Mouse (Mus musculus): Measurements from ENCODE around the gene Lrrc4c. TPM values are rescaled to one million over a fixed set of nuclear protein-coding genes. Genes with fewer than 3 reads are reported as not detected.

Gene Lrrc4c
- polyA plus RNA-seq, 1 experiment from 2014 or later: 2.0 TPM

DNA sequence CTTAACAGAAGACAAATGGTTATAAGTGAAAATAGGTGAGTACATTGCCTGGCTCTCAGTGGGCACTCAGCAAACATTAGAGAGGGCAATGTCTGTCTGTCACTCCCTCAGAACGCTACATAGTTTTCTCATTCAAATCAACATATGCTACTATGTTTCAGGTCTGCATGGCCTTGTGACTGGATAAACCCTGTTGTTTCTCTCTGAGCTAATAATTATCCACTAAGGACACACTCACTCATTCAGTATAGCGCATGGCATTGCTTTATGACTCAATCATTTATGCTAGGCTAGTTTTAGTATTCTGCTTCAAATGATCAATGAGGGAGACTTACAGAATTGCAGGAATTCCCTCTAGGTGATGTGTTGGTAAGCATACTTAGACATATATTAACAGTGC lies 1292.6 kb downstream of the Lrrc4c start:
- Histone ChIP-seq H3K4me3 (replicated peaks) (no peak overlapping the region), H3K36me3 (no peaks in the 10 kb centered on the region), H3K27me3 (no peaks in the 10 kb centered on the region), H3K9me3 (no peaks in the 10 kb centered on the region), H3K9ac (replicated peaks) (no peak overlapping the region), H3K4me2 (no peak overlapping the region), H3K27ac (no peak overlapping the region), H3K4me1 (replicated peaks) (no peaks in the 10 kb centered on the region)
- ATAC-seq (ENCODE audit: insufficient number of reproducible peaks, insufficient read depth, low FRiP score, low TSS enrichment, low read depth): no peak
- 83% methylated on average over 2 of the region's 2 CpGs for WGBS

DNA sequence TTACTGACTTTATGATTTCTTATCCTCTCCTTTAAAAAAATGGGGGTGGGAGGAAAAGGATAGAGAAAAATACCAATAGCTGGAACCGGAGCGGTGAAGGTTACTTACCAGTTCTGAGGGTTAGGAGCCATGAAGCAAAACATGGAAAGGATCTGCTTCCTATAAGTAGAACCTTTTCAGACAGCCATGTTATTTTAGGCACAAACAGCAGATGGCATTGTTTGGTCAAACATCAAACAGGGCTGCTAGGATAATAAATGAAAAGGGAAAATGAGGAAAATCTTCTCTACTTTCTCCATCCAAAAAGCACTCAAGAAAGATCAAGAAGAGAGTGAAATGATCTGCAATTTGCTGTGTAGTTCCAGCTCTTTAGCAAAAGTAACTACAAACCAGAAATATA lies 1296.8 kb downstream of the Lrrc4c start:
- no peak overlapping the region for H3K27ac ChIP-seq
- H3K9me3 ChIP-seq: 0 out of 2 replicates have a peak, but pooled peaks cover 1% of the 10 kb centered on the region
- no peaks in the 10 kb centered on the region for H3K4me1 ChIP-seq (replicated peaks)
- H3K4me3 ChIP-seq (replicated peaks): no peak overlapping the region
- H3K36me3 ChIP-seq: no peaks in the 10 kb centered on the region
- no peak overlapping the region for H3K4me2 ChIP-seq
- WGBS: 75% methylated on average over 2 of the region's 2 CpGs
- ATAC-seq (ENCODE audit: insufficient number of reproducible peaks, insufficient read depth, low FRiP score, low TSS enrichment, low read depth): no peak
- no peaks in the 10 kb centered on the region for H3K27me3 ChIP-seq
- H3K9ac ChIP-seq (replicated peaks): no peak overlapping the region

DNA sequence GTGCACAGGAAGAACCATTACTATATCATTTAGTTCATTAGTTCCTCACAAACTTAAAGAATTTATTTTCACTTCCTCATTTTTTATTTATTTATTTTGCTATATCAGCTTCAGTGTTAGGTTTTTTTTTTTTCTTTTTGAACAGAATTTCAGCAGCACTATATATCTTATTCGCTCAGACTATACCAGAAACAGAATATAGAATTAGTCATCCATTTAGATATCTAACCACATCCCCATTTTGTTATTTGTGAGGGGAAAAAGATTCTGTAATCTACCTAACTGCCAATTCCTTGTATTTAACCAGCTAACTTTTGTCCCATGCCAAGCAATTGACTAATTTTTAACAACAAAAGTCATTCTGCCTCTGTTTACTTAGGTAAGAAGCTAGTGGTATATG lies 1300.6 kb downstream of the Lrrc4c start:
- Histone ChIP-seq H3K27ac (no peak overlapping the region), H3K4me2 (no peak overlapping the region), H3K9ac (replicated peaks) (no peak overlapping the region), H3K27me3 (no peaks in the 10 kb centered on the region), H3K4me3 (replicated peaks) (no peak overlapping the region), H3K4me1 (replicated peaks) (no peaks in the 10 kb centered on the region), H3K36me3 (no peaks in the 10 kb centered on the region), H3K9me3 (0 out of 2 replicates have a peak, but pooled peaks cover 5% of the 10 kb centered on the region)
- 90% methylated on average over 1 of the region's 1 CpGs for WGBS
- no peak for ATAC-seq (ENCODE audit: insufficient number of reproducible peaks, insufficient read depth, low FRiP score, low TSS enrichment, low read depth)

DNA sequence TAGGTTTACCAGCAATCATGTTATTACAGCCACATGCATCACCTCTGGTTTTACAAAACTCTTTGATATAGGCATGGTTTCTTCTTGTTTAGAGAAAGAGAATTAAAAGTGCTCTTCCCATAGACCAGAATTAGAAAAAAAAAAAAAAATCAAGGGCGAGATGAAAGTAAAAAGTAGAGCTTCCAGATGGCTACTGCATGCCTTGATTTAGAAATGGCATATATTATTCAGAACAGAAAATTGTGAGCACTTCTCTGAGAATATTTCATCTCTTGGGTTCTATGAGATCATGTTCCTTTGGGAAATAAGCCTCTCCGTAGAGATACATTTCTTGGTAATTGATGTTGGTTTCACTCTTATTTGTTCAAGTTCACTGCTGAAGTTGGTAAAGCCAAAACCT lies 1322.0 kb downstream of the Lrrc4c start:
- Histone ChIP-seq H3K9ac (replicated peaks) (no peak overlapping the region), H3K9me3 (no peaks in the 10 kb centered on the region), H3K27ac (no peak overlapping the region), H3K4me2 (no peak overlapping the region), H3K36me3 (no peaks in the 10 kb centered on the region), H3K4me3 (replicated peaks) (no peak overlapping the region), H3K4me1 (replicated peaks) (no peaks in the 10 kb centered on the region), H3K27me3 (no peaks in the 10 kb centered on the region)
- ATAC-seq (ENCODE audit: insufficient number of reproducible peaks, insufficient read depth, low FRiP score, low TSS enrichment, low read depth): no peak
- 87% methylated on average over 2 of the region's 2 CpGs for WGBS

DNA sequence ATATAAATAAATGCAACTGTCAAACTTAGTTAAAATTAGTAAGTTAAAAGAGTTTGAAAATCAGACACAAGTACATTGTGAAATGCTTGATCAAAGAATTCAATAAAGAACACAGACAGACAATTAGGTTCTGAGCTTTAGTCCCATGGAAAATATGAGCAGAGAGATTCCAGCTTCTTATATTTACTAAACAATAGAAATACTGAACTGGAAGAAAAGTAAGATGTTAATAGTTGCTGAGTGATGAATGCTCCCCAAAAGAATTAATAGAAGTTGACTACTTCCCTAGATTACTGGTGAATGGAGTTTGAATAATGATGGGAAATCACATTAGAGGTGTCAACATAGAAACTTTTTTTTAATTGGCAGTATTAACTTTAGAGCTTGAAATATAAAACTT lies 1323.7 kb downstream of the Lrrc4c start:
- H3K4me3 ChIP-seq (replicated peaks): no peak overlapping the region
- no peak overlapping the region for H3K4me2 ChIP-seq
- no peaks in the 10 kb centered on the region for H3K27me3 ChIP-seq
- H3K9me3 ChIP-seq: no peaks in the 10 kb centered on the region
- no peak for ATAC-seq (ENCODE audit: insufficient number of reproducible peaks, insufficient read depth, low FRiP score, low TSS enrichment, low read depth)
- H3K36me3 ChIP-seq: no peaks in the 10 kb centered on the region
- H3K27ac ChIP-seq: no peak overlapping the region
- H3K4me1 ChIP-seq (replicated peaks): no peaks in the 10 kb centered on the region
- no peak overlapping the region for H3K9ac ChIP-seq (replicated peaks)

DNA sequence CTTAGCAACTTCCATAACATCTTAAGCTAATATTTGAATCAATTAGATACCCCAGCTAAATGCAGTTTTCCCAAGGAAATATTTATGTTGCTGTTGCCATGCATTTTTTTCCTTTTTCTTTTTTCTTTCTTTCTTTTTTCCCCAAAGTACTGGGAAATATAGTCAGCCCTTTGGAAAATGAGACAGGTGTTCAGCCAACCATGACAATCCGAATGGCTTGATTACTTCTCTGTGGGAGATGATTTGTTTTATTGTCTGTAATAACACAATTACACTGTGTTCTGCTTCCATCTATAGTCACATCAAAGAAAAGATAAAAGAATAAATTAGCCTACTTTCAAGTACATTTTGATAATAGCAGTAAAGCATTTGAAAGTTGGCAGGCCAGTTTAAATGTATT lies 1334.7 kb downstream of the Lrrc4c start:
- H3K4me1 ChIP-seq (replicated peaks): no peaks in the 10 kb centered on the region
- no peak overlapping the region for H3K27ac ChIP-seq
- H3K4me3 ChIP-seq (replicated peaks): no peak overlapping the region
- no peaks in the 10 kb centered on the region for H3K9me3 ChIP-seq
- H3K9ac ChIP-seq (replicated peaks): no peak overlapping the region
- H3K36me3 ChIP-seq: no peaks in the 10 kb centered on the region
- no peak overlapping the region for H3K4me2 ChIP-seq
- ATAC-seq (ENCODE audit: insufficient number of reproducible peaks, insufficient read depth, low FRiP score, low TSS enrichment, low read depth): no peak
- no peaks in the 10 kb centered on the region for H3K27me3 ChIP-seq
- 83% methylated on average over 1 of the region's 1 CpGs for WGBS

Small RNAs within 50 kb of the gene (microRNA-seq; reads per million reads assigned to microRNA genes)
- gene Gm44320: not detected
